Mouse (Mus musculus): Measurements from ENCODE around the gene Aamp.
"Not testable (repeated sequence)": the region's sequence is repeated elsewhere in the genome, so short reads cannot be mapped to it uniquely, and the experiment has no call there.

Gene Aamp

DNA sequence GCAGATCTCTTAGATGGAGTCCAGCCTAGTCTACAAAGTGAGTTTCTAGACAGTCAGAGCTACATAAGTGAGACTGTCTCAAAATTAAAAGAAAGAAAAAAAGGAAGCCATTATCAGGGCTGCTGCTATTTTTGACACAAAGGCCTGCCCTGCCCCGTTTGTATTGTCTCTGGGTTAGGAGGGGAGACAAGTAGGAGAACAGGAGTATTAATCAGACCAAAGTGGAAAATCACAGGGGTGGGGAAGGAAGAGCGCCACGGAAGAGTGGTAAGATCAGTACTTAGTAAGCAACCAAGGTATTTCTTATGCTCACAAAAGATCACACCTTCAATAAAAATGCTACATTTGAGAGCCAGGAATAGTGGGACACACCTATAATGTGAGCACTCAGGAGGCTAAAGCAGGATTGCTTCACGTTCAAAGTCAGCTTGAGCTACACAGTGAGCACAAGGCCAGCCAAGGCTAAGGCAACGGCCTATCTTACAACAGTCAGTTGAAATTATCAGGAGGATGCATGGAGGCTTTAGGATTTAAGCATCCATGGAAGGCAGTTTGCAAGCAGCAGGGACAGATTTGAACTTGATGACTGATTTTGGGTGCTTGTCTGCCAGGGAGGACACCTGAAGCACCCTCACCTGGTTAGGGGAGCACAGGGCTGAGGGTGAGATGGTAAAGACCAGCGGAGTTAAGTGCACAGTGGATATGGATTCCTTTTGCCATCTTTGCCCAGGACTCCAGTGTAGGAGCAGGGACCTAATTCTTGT lies 16.0 kb upstream of the Aamp start:
- no peak for DNase-seq (ENCODE audit: low spot score in 2 of 2)

- DNase-seq (ENCODE audit: low spot score in 2 of 2) = no peak
These were observed 14.5 kb upstream of the Aamp start for GRCm38 (mm10) chr1:74298996-74299395.

DNA sequence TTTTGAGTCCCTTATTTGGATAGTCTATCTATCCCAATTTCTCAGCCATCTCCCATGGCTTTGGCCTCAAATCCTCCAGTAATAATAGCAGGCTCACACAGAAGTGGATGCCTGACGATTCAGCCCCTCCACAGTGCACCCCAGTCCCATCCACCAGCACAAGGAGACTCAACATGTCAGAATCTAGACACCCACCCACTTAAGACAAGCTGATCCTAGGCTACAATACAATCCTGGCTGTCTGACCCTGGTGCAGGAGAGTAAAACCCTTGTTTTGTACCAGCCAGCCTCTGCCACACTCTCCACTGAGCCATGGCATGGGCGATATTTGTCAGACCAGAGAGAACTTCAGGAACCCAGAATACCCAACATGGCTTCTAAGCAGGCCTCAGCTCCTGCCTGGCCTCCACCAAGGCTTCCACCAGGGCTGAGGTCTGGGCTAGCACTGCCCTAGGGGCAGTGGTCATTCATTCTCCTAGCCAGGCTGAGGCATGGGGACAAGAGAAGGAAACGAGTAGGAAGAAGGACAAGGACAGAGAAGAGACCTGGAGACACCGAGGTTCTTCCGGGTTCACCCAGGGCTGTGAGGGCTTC lies 13.7 kb upstream of the Aamp start:
- DNase-seq (ENCODE audit: low spot score in 2 of 2) = no peak

DNA sequence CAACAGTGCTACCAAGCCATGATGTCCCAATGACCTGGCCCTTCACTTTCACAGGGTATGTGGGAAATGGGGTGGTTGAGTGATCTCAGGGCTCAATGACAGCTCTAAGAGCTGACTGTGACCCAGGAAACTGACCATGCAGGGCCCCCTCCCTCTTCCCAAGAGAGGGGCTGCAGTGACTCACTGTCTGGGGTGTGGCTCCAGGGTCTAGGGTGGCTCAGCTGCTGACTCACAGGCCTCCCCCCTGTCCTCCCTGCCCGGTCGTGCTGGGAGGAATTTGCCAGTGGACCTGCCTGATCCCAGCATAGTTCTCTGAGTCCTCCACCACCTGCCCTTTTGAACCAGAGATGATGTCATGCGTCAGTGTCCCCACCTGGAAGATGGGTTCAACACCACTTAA lies 12.7 kb upstream of the Aamp start:
- DNase-seq (ENCODE audit: low spot score in 2 of 2) = no peak

DNA sequence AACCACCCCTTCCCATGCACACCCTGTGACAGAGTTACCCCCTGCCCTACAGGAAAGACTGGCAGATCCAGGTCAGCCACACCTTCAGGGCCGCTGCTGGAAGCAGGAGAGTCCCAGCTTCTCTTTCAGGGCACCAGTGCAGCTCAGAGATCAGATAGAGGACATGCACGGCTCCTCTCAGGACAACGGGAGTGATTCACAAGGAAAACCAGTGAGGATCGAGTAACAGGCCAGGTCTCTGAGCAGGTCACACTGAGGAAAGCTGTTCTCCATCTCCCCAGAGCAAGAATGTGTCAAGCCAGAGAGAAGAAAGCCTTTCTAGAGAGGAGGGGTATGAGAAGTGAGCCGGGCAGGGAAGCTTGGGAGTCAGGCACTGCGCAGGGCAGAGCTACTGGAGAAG lies 11.9 kb upstream of the Aamp start:
- DNase-seq (ENCODE audit: low spot score in 2 of 2) = no peak

GRCm38 (mm10) chr1:74295456-74296171 lies 11.1 kb upstream of the Aamp start:
- DNase-seq (ENCODE audit: low spot score in 2 of 2) = peak; percentile 59 to 69

DNA sequence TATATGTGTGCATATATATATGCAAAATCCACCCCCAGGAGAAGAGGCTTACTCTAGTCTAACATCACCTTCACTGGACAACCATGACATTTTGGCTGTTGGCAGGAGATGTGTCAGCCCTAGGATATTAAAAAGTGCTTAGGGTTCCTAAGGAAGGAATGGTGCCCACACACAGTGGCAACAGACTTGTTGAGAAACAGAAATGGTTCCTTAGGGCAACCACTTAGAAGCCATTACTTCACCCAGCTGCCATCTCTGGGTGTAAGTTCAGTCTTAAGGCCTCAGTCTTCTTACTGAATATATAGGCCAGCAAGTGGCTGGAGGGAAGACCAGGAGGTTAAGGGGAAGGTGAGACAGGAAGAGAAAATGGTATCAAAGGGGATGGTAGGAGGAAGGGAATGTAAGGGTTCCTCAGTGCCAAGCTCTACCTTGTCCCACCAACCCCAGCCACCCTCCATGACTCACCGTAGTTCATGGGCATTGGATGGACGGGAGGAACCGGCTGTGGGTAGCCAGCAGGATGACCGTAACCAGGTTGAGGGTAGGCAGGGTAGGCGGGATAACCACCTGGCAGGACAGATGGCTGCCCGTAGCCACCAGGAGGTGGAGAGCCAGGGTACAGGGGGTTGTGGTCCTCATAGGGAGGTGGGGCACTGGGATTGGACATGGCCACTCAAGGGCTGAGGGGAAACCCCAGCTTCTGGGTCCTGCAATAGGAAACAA lies 10.4 kb upstream of the Aamp start:
- DNase-seq (ENCODE audit: low spot score in 2 of 2) = no peak

DNA sequence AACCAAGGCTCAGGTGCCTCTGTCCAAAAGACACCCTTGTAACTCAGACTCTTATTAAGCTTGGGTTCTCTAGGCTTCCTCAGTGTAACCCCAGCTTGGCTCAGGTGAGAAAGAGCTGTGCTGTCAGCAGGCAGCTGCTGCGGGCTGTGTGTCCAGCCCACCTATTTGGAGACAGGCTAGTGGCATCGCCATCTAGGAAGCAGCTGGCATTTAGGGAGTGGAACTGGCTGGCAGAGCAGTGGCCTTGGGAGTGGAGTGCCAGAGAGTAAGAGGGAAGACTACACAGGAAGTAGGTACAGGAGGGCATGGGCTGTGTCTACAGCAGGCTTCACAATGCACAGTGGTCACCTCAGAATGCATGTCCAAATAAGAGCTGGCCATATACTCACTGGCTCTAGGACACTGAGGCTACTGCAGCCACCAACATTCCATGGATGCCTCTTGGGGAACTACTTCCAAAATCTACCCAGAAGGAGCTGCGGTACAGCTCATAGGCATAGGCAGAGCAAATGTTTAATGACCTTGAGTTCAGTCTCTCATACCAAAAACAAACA lies 9.6 kb upstream of the Aamp start:
- DNase-seq (ENCODE audit: low spot score in 2 of 2) = no peak

- DNase-seq (ENCODE audit: low spot score in 2 of 2) = no peak
These were observed 8.9 kb upstream of the Aamp start for GRCm38 (mm10) chr1:74293306-74293960.

GRCm38 (mm10) chr1:74292331-74293020 lies 7.9 kb upstream of the Aamp start:
- DNase-seq (ENCODE audit: low spot score in 2 of 2) = no peak

DNA sequence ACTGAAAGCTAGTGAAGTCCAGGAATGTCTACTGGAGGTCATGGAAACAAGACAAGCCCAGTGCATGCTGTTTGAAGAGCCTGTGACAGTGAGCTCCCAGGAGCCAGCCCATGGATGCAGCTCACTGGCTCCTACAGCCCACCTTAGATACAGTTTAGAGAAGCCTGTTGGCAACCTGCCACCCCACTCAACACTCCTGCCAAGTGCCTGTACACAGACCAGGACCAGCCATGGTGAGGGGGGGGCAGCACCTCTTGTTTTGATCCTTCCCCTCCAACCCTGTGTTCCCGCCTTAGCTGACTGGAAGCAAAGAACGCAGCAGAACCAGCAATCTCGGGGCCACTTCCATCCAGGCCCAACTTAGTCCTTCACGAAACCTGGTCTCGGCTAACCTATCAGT lies 5.6 kb upstream of the Aamp start:
- no peak for DNase-seq (ENCODE audit: low spot score in 2 of 2)

GRCm38 (mm10) chr1:74289740-74290139 lies 5.2 kb upstream of the Aamp start:
- DNase-seq (ENCODE audit: low spot score in 2 of 2) = no peak

DNA sequence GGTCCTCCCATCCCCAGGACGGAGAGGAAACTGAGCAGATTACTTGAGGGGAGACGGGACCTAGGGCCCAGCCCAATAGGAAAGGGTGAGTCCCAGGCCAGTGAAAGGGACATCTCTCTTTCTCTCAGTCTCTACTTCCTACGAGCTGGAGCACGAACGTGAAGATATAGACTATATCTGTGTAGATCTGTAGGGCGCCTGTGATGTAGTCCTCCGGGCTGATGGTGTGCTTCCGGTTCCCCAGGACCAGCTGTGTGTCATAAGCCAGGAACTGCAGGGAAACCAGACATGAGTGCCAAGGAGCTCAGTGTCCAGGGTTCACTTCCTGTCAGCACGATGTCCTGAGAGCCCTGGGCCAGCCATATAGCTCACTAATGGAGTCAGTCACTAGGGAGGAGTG lies 4.7 kb upstream of the Aamp start:
- no peak for DNase-seq (ENCODE audit: low spot score in 2 of 2)

DNA sequence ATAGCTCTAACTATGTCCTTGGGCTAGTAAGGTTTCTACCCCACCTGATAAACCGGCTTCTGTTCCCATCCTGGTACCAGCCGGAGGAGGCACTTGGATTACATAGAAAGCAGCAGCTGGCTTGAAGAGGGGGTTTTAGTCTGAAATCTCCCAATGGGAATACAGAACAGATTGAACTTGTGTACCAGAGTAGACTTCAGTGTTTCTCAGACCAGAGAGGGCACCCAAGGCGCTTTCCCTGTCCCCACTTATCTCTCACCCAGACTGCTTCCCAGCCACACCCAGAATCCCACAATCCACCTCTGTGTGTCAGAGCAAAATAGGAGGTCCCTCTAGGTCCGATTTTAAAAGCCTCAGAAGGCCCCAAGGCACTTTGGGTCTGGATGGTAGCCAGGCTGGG lies 3.8 kb upstream of the Aamp start:
- DNase-seq (ENCODE audit: low spot score in 2 of 2) = no peak

DNA sequence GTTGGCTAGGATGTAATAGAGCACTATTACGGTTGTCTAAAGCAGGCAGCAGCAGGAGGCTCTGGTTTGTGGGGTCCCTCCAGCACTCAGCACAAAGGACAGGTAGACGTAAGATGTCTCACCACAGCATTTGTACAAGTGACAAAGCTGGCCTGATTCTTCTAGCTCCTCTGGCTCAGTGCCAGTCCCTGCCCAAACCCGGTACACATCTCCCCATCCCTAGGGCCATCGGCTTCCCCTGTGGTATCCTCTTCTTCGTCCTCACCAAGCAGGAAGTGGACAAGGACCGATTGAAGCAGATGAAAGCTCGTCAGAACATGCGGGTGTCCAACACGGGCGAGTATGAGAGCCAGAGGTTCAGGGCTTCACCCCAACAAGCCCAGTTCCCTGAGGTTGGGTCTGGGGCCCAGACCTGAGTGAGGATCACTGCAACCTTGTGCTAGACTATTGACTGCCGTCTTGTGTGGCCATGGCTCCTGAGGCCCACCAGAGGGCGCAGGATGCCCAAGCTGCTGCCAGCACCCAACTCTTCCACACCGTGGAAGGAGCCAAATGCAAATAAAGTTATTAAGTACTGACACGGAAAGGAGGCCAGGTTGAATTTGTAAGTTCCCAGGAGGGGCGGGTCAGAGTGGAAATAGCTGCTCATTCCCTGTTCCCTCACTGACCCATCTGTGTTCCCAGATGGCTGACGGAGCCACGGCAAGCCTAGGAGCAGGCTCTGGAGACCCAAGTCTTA lies 2.5 kb upstream of the Aamp start:
- DNase-seq (ENCODE audit: low spot score in 2 of 2) = not testable (repeated sequence)

DNA sequence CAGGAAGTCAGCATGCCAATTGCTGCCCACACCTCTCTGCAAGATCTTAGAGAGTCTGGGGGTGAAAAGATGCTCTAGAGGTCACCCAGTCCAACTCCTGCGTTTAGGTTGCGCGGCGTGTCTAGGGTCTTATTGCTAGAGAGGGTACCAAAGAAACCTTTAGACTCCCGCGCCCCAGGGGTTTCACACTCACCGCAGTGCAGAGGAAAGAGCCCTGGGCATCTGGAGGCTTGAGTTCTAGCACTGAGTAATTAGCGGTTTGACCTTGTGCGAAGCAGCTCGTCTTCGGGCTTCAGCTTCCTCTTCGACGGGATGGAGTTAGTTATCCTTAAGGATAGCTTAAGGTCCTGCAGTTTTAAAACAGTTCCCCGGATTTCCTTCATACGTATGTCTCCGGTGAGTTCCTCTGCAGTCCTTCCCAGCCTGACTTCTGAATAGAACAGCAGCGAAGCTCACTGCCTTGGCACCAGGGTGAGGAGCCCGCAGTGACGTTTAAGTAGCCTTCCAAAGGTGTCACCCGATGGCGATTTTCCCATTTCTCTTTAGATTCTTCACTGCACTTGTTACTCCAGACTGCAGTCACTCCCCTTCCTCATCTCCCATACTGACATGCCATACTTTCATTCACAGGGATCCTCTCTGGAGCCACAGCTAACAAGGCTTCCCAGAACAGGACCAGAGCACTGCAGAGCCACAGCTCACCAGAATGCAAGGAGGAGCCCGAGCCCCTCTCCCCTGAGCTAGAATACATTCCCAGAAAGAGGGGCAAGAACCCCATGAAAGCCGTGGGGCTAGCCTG lies 873 bp upstream of the Aamp start:
- no peak for DNase-seq (ENCODE audit: low spot score in 2 of 2)

GRCm38 (mm10) chr1:74283686-74284463 lies 663 bp downstream of the Aamp start:
- peak; percentile 28 to 41 for DNase-seq (ENCODE audit: low spot score in 2 of 2)

DNA sequence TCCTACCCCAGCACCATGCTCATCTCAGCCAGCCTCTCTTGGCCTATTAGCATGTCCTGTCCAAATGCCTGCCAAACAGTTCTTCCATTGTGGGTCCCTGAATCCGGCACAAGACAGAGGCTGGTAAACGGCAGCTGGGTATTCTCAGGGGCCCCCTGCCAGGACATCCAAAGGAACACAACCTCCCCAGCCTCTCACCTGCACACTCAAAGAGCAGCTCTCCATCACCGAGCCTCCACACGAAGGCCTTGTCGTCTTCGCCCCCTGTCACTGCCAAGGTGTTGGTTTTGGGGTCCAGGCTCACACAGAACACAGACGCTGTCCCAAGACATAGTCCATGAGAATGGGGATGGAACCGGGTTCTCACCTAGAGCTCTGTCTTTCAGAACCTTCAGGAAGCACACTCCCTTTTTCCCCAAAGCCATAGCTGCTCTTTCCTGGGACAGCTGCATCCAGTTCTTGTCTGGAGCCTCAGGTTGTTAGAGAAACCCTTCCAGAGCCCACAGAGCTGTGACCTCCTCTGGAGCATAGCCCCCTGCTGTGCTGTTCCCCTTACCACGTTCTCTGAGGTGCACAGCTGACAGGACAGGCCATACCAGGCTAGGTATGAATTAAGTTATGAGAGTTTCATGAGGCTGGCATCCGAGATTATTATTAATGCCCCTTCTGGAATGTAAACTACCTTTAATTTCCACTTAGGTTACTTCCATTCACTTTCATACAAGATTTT lies 1.5 kb downstream of the Aamp start:
- DNase-seq (ENCODE audit: low spot score in 2 of 2) = no peak
